Mouse (Mus musculus) heart, embryonic 11.5 days (tissue): ENCODE results near the gene Cnksr2. TPM values are rescaled to one million over a fixed set of nuclear protein-coding genes. Genes with fewer than 3 reads are reported as not detected.

Source experiments
- ATAC-seq: fragments of 200-750 bp; cut with Nextera tagmentation; replicated peaks from 2 replicates; pipeline ENCODE4 v1.8.0; 2017; ENCODE audit warnings: moderate library complexity; ENCODE audit not compliant: insufficient number of reproducible peaks, low FRiP score, low TSS enrichment
- H3K27ac ChIP-seq: fragments of 300-500 bp; sonication (generic); 2 replicates; pipeline ENCODE4 v1.5.1; 2014; ENCODE audit warnings: mild to moderate bottlenecking, low read depth, low read length
- H3K27me3 ChIP-seq: fragments of 300-500 bp; sonication (generic); 2 replicates; pipeline ENCODE4 v1.6.1; 2014; ENCODE audit warnings: mild to moderate bottlenecking, low read length, mixed read lengths; ENCODE audit not compliant: control insufficient read depth, insufficient read depth
- H3K36me3 ChIP-seq: fragments of 300-500 bp; sonication (generic); 2 replicates; pipeline ENCODE4 v1.6.1; 2014; ENCODE audit warnings: mild to moderate bottlenecking, low read length, moderate library complexity, mixed read lengths; ENCODE audit not compliant: control insufficient read depth, insufficient read depth
- H3K4me1 ChIP-seq: fragments of 300-500 bp; sonication (generic); 2 replicates; pipeline ENCODE4 v1.6.1; 2014; ENCODE audit warnings: low read length; ENCODE audit not compliant: control insufficient read depth, insufficient read depth
- H3K4me2 ChIP-seq: fragments of 300-500 bp; sonication (generic); 2 replicates; pipeline ENCODE4 v1.6.1; 2014; ENCODE audit warnings: mild to moderate bottlenecking, moderate library complexity
- H3K4me3 ChIP-seq: fragments of 300-500 bp; sonication (generic); 2 replicates; pipeline ENCODE4 v1.5.1; 2014; ENCODE audit warnings: low read depth, low read length
- H3K9ac ChIP-seq: fragments of 300-500 bp; sonication (generic); 2 replicates; pipeline ENCODE4 v1.6.1; 2014; ENCODE audit warnings: mild to moderate bottlenecking, low read depth, low read length, moderate library complexity
- H3K9me3 ChIP-seq: fragments of 300-500 bp; sonication (generic); replicated peaks from 2 replicates; pipeline ENCODE4 v1.6.1; 2016; ENCODE audit warnings: low read length; ENCODE audit not compliant: control insufficient read depth
- WGBS: fragments of 180-500 bp; shearing (Covaris S2); extraction: QIAGEN DNeasy Blood & Tissue Kit; methylation state at CpG from one replicate; pipeline ENCODE4 v1.1.7; 2014; ENCODE audit not compliant: insufficient replicate concordance; 5-methylcytosine and 5-hydroxymethylcytosine counted together
- polyA plus RNA-seq: library from polyadenylated mRNA; unstranded; fragments of >200 nt; fragmentation: Nextera tagmentation; extraction: Ambion mirVana; gene quantifications from 2 replicates; pipeline ENCODE4 v1.2.1, GENCODE M21; 2014

Gene Cnksr2
- polyA plus RNA-seq, 1 experiment from 2014 or later = 1.4 TPM

DNA sequence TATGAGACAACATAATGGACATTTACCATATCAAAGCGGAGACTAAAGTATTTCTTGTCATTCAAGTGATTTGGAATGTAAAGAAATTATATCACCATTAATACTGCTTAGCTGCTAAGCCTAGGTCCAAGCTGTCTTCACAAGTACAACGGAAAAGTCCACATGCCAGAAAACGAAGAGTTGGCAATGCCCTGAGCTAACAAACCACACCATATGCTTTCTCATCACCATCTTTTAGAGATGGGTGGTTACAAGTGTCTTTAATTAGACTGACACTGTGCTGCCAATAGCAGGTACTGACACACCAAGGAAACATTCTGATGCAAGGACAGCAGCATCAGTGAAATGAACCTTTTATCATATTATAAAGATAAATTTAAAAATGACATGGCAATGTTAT lies 123.0 kb downstream of the Cnksr2 start:
- no peak overlapping the region for H3K4me2 ChIP-seq
- no peak overlapping the region for H3K4me3 ChIP-seq
- H3K36me3 ChIP-seq = no peaks in the 10 kb centered on the region
- H3K27me3 ChIP-seq = no peaks in the 10 kb centered on the region
- no peak overlapping the region for H3K27ac ChIP-seq
- no peaks in the 10 kb centered on the region for H3K9me3 ChIP-seq
- H3K9ac ChIP-seq = no peak overlapping the region
- no peak for ATAC-seq
- 70% methylated on average over 3 of the region's 3 CpGs for WGBS
- H3K4me1 ChIP-seq = no peaks in the 10 kb centered on the region

DNA sequence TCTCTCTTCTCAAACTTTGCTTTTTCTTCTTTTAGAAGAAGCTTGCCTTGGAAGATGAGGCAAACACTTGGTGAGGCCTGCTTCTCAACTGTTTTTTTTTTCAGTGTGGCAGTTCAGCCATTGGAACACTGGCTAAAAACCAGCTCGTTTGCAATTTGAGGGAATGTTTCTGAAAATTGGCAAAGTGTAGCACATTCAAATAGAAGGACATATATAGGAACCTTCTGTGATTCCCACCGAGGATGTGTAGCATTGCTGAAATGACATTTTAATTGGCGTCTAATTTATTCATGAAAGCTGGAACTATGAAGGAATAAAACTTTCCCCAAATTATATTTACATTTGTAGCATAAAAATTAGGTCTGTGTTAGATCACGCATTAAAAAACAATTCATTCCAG lies 213.1 kb downstream of the Cnksr2 start:
- Histone ChIP-seq H3K9ac (no peak overlapping the region), H3K36me3 (no peaks in the 10 kb centered on the region), H3K4me1 (no peaks in the 10 kb centered on the region), H3K4me3 (no peak overlapping the region), H3K27me3 (no peaks in the 10 kb centered on the region), H3K27ac (no peak overlapping the region), H3K9me3 (no peaks in the 10 kb centered on the region), H3K4me2 (no peak overlapping the region)
- WGBS = 67% methylated on average over 4 of the region's 4 CpGs
- ATAC-seq = no peak

DNA sequence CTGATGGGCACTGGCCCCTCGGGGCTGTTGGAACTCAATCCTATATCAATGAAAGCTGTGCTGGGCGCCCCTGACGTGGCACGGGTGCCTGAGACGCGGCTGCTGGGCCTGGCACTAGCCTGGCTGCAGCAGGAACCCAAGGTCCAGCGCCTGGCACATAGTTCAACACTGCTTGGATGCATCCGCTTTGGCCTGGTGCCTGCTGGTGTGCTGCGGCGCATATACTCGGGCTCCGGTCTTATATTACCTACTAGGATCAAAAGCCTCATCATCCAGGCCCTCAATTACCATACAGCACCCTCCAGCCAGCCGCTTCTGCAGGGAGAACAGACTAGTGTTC lies 224.2 kb downstream of the Cnksr2 start:
- no peaks in the 10 kb centered on the region for H3K4me1 ChIP-seq
- ATAC-seq = no peak
- no peaks in the 10 kb centered on the region for H3K9me3 ChIP-seq
- peaks cover 7% of the 10 kb centered on the region; the same call in 1 of the 2 replicates for H3K27me3 ChIP-seq
- no peak overlapping the region for H3K4me3 ChIP-seq
- H3K9ac ChIP-seq = no peak overlapping the region
- no peak overlapping the region for H3K27ac ChIP-seq
- H3K4me2 ChIP-seq = no peak overlapping the region
- no peaks in the 10 kb centered on the region for H3K36me3 ChIP-seq
- 83% methylated on average over 13 of the region's 13 CpGs for WGBS

DNA sequence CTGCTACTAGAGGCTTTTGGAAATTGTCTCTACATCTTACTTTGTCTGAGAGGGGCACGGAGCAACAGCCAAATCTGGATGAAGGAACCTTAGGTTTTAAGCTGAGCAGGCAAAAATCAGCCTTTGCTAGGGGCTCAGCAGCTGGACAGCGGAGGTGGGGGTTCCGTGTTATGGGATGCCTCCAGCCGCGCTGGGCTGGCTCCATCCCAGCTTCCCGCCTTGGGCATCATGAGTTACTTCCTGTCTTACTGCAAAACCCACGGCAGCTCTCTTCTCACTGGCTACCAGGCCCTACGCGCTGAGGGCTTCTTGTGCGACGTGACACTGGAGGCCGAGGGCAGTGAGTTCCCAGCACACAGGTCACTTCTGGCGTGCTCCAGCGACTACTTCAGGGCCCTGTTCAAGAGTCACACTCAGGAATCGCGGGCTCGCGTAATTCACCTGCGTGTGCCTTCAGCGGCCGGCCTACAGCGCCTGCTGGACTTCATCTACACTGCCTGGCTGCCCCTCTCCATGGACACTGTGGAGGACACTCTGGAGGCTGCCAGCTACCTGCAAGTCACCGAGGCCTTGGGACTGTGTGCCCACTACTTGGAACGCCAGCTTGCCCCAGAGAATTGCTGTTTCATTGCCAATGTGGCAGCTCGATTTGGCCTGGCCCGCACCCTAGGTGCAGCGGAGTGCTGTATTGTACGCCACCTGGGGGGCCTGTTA lies 224.7 kb downstream of the Cnksr2 start, which contains the start of gene Klhl34:
Gene Klhl34 (plus strand): TSS at position 229 of the 714 bp plus-strand sequence.
- no peak; the same call in 1 of the 2 replicates for ATAC-seq
- Histone ChIP-seq H3K9me3 (no peaks in the 10 kb centered on the region), H3K27ac (no peak within 1 kb of the TSS), H3K4me1 (no peaks in the 10 kb centered on the region), H3K4me3 (peak within 1 kb of the TSS; percentile 32), H3K9ac (no peak within 1 kb of the TSS), H3K4me2 (peak within 1 kb of the TSS; percentile 79), H3K27me3 (peaks cover 7% of the 10 kb centered on the region; the same call in 1 of the 2 replicates), H3K36me3 (no peaks in the 10 kb centered on the region)
- 37% methylated on average over 28 of the region's 28 CpGs for WGBS

DNA sequence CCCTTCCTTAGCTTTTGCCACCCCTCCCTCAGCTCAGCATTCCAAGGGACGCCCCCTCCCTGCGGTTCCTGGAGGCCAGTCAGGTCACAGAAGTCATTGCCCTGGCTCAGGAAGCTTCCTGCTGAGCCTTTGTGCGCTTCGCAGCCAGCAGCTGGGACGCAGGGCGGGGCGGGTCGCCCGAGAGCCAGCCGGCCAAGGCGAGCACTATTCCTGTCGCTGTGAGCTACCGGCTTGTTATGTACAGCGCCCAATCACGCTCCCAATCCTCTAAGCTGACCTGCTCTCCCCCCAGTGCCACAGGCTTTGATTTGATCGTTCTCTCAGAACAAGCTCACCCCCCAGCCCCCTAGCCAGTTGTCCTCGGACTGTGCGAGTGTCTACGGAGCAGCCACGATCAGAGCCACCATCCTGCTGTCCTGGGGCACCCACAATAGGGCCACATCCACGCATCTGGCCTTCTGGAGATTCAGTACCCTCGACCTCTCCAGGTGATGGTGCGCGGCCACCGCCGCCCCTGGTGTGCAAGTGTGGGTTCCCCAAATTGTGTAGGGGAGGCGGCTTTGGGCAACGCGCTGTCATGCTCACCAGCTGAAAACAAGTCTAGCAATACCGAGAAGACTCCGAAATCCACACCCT lies 225.4 kb downstream of the Cnksr2 start:
- Histone ChIP-seq H3K4me1 (no peaks in the 10 kb centered on the region), H3K36me3 (no peaks in the 10 kb centered on the region), H3K27me3 (peaks cover 7% of the 10 kb centered on the region; the same call in 1 of the 2 replicates), H3K9ac (no peak overlapping the region), H3K4me2 (peak overlapping the region; percentile 79), H3K27ac (no peak overlapping the region), H3K9me3 (no peaks in the 10 kb centered on the region), H3K4me3 (peak overlapping the region; percentile 32)
- 11% methylated on average over 31 of the region's 31 CpGs for WGBS
- ATAC-seq = no peak

DNA sequence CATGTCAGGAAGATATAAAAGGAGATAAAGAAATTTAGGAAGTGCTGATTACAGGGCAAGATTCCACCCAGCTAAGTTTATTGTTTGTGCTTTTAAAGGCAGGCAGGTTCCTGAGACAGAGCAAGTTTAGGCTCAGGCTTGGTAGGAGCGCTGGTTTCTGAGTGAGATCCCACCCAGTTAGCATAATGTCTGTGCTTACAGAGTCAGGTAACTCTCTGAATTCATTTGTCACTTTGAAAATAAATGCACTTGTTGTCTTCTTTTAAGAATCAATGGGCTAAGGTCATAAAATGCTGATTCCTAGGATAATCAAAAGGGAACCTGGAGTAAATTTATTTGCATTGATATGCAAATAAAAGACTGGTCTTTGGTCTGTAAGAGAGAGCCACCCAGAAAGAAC lies 233.4 kb downstream of the Cnksr2 start:
- Histone ChIP-seq H3K27ac (no peak overlapping the region), H3K9me3 (no peaks in the 10 kb centered on the region), H3K4me1 (no peaks in the 10 kb centered on the region), H3K4me3 (no peak overlapping the region), H3K9ac (no peak overlapping the region), H3K36me3 (no peaks in the 10 kb centered on the region), H3K4me2 (no peak overlapping the region), H3K27me3 (no peaks in the 10 kb centered on the region)
- no peak for ATAC-seq
- 77% methylated on average over 1 of the region's 1 CpGs for WGBS

DNA sequence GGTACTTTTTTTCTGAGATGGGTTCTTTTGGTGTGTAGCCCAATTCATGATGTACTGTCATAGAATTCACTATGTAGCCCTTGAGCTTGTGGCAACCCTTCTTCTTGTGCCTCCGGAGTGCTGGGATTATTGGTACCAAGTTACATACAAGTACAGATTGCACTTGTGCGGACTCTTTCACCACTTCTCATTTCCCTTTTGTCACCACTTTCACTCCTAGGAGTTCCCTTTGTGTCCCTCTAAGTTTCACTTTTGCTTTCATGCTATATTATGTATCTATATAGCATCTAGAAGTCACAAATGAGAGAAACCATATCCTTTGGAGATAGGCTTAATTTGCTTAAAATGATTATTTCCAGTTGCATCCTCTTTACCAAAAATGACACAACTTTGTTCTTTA lies 241.4 kb downstream of the Cnksr2 start:
- no peak for ATAC-seq

More for the DNA sequence above, 241.4 kb downstream of the Cnksr2 start:
- Histone ChIP-seq H3K4me3 (no peak overlapping the region), H3K9me3 (no peaks in the 10 kb centered on the region), H3K27me3 (no peaks in the 10 kb centered on the region), H3K9ac (no peak overlapping the region), H3K4me1 (no peaks in the 10 kb centered on the region), H3K4me2 (no peak overlapping the region), H3K36me3 (no peaks in the 10 kb centered on the region), H3K27ac (no peak overlapping the region)
- WGBS = 80% methylated on average over 2 of the region's 2 CpGs
